Mouse (Mus musculus) hindbrain, embryonic 11.5 days (tissue): ENCODE data around the gene Bmpr2. TPM values are rescaled to one million over a fixed set of nuclear protein-coding genes. Genes with fewer than 3 reads are reported as not detected.

Source experiments
- ATAC-seq: fragments of 200-750 bp; cut with Nextera tagmentation; 2 replicates; pipeline ENCODE4 v1.8.0; 2017; ENCODE audit warnings: mild to moderate bottlenecking, moderate TSS enrichment, moderate library complexity; ENCODE audit not compliant: low FRiP score
- DNase-seq: peaks from one replicate; pipeline ENCODE4 v3.0.0-alpha.2; 2015; ENCODE audit warnings: low spot score
- H3K27ac ChIP-seq: fragments of 300-500 bp; sonication (generic); 2 replicates; pipeline ENCODE4 v1.5.1; 2014; ENCODE audit warnings: mild to moderate bottlenecking, low read depth, low read length
- H3K27me3 ChIP-seq: fragments of 300-500 bp; sonication (generic); 2 replicates; pipeline ENCODE4 v1.6.1; 2014; ENCODE audit warnings: mild to moderate bottlenecking, low read length, moderate library complexity, mixed read lengths; ENCODE audit not compliant: control insufficient read depth, insufficient read depth
- H3K36me3 ChIP-seq: fragments of 300-500 bp; sonication (generic); 2 replicates; pipeline ENCODE4 v1.6.1; 2014; ENCODE audit warnings: mild to moderate bottlenecking, low read length, moderate library complexity, mixed read lengths; ENCODE audit not compliant: control insufficient read depth, insufficient read depth
- H3K4me1 ChIP-seq: fragments of 300-500 bp; sonication (generic); replicated peaks from 2 replicates; pipeline ENCODE4 v1.6.1; 2014; ENCODE audit warnings: low read length, mixed read lengths; ENCODE audit not compliant: control insufficient read depth, insufficient read depth
- H3K4me2 ChIP-seq: fragments of 300-500 bp; sonication (generic); replicated peaks from 2 replicates; pipeline ENCODE4 v1.6.1; 2014; ENCODE audit warnings: mild to moderate bottlenecking, low read depth, low read length
- H3K4me3 ChIP-seq: fragments of 300-500 bp; sonication (generic); 2 replicates; pipeline ENCODE4 v1.5.1; 2014; ENCODE audit warnings: low read depth, low read length
- H3K9ac ChIP-seq: fragments of 300-500 bp; sonication (generic); 2 replicates; pipeline ENCODE4 v1.6.1; 2014; ENCODE audit warnings: low read depth, low read length
- H3K9me3 ChIP-seq: fragments of 300-500 bp; sonication (generic); 2 replicates; pipeline ENCODE4 v1.6.1; 2016; ENCODE audit warnings: low read length; ENCODE audit not compliant: control insufficient read depth
- WGBS: fragments of 180-500 bp; shearing (Covaris S2); extraction: QIAGEN DNeasy Blood & Tissue Kit; methylation state at CpG from one replicate; pipeline ENCODE4 v1.1.7; 2014; 5-methylcytosine and 5-hydroxymethylcytosine counted together
- polyA plus RNA-seq: library from polyadenylated mRNA; unstranded; fragments of >200 nt; fragmentation: Nextera tagmentation; extraction: Ambion mirVana; gene quantifications from 2 replicates; pipeline ENCODE4 v1.2.1, GENCODE M21; 2014

Gene Bmpr2
- polyA plus RNA-seq, 1 experiment from 2014 or later = 17.0 TPM

DNA sequence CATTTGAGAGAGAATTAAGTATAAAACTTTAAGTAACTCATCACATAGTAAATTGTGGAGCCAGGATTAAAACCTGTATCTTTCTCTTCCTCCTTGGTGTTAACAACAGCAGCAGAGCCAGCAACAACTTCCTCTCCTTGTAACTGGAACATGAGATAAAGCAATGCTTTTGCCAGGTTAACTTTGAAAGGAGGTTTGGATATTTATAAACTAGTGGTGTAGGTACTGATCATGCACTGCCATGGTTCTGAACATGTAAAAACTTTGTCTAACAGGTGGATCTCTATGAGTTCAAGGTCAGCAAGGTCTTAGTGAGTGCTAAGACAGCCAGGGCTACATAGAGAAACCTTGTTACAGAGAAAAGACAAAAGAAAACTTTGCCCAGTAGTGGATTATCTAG, 3.4 kb downstream of the Bmpr2 start:
- Histone ChIP-seq H3K27ac (no peak overlapping the region), H3K9me3 (no peaks in the 10 kb centered on the region), H3K4me3 (peak overlapping the region; percentile 30), H3K4me2 (peak overlapping the region; percentile 63), H3K36me3 (no peaks in the 10 kb centered on the region), H3K4me1 (no peaks in the 10 kb centered on the region), H3K27me3 (no peaks in the 10 kb centered on the region), H3K9ac (no peak overlapping the region)
- no peak for DNase-seq
- ATAC-seq = no peak

DNA sequence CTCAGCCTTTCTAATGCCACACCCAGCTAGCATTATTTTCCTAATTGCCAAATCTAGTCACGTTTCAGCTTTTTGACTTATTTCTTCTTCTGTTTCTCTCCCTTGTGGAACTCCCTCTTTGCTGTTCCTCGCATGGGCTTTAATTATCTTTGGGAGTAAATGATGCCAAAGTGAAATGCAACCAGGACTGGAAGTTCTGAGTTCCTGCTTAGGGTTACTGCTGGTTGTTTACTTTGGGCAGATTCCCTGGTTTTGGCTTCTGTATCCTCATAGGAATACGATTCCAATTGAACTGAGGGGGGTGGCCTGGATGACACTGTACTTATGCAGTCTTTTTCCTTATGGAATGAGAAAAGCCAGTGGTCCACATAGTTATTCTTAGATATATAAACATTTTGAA, 8.7 kb downstream of the Bmpr2 start:
- H3K27ac ChIP-seq = no peak overlapping the region
- no peak overlapping the region for H3K4me3 ChIP-seq
- H3K27me3 ChIP-seq = no peaks in the 10 kb centered on the region
- DNase-seq (no peak), ATAC-seq (no peak)
- no peaks in the 10 kb centered on the region for H3K4me1 ChIP-seq
- no peak overlapping the region for H3K4me2 ChIP-seq
- WGBS = 76% methylated on average over 3 of the region's 3 CpGs
- no peaks in the 10 kb centered on the region for H3K36me3 ChIP-seq
- H3K9ac ChIP-seq = no peak overlapping the region
- no peaks in the 10 kb centered on the region for H3K9me3 ChIP-seq

DNA sequence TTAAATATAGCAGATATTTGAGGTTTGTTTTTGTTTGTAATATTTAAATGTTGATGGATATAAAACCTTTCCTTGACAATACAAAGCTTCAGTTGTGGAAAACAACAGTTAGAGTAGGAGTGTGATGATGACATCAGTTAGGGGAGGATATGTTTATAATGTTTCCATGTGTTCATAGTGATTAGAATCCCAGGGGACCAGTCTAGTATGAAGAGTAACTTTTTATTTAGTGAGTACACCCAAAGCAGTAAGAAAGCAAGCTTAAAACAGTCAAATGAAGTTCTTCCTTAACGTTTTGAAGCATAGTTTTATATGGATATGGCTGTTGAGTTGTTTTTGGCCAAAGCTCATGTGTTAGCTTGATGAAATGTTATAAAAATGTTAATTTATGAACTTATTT, 17.9 kb downstream of the Bmpr2 start:
- WGBS = 84% methylated on average over 1 of the region's 1 CpGs

DNA sequence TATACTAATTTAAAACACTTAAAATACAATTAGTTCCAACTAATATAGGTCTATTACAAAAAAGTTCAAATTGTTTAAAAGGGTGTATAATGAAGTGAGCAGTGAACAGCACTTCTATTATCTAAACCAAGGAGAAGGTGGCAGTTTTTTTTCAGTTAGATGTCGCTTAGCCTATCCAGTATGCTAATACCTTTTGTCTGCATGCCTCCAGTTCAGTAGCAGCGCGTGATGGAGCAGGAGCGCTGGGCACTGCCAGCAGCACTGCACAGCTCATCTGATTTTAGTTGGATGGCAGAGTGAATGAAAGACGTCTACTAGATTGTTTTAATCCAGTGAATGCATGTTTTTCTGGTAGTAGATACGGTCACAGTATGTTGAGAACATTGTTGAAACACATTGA, 25.8 kb downstream of the Bmpr2 start:
- H3K4me2 ChIP-seq = no peak overlapping the region
- peak; percentile 26 for DNase-seq
- 47% methylated on average over 6 of the region's 6 CpGs for WGBS
- H3K27ac ChIP-seq = no peak overlapping the region
- H3K9me3 ChIP-seq = no peaks in the 10 kb centered on the region
- no peak for ATAC-seq
- H3K9ac ChIP-seq = no peak overlapping the region
- H3K36me3 ChIP-seq = no peaks in the 10 kb centered on the region
- no peaks in the 10 kb centered on the region for H3K4me1 ChIP-seq
- no peak overlapping the region for H3K4me3 ChIP-seq
- no peaks in the 10 kb centered on the region for H3K27me3 ChIP-seq

More for the DNA sequence above, 17.9 kb downstream of the Bmpr2 start:
- Histone ChIP-seq H3K27ac (no peak overlapping the region), H3K9me3 (no peaks in the 10 kb centered on the region), H3K4me3 (no peak overlapping the region), H3K4me1 (no peaks in the 10 kb centered on the region), H3K36me3 (no peaks in the 10 kb centered on the region), H3K27me3 (no peaks in the 10 kb centered on the region), H3K9ac (no peak overlapping the region), H3K4me2 (no peak overlapping the region)
- DNase-seq = no peak
- no peak for ATAC-seq

DNA sequence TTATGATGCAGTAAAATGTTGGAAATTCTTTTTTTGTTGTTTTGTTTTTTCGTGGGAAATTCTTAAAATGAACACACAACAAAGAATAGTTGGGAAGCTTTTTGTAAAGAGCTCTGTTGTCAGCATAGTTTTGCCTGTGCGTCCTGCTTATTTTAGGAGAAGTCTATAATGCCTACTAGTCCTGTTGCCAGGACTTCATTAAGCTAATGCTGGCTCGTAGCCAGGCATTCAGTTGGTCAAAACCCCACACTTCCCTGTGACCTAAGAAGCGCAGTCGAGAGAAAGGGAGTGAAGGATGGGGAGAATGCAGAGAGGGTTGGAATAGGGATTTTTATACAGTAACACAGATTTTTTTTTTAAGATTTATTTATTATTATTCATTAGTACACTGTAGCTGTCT, 26.5 kb downstream of the Bmpr2 start:
- no peaks in the 10 kb centered on the region for H3K9me3 ChIP-seq
- no peaks in the 10 kb centered on the region for H3K27me3 ChIP-seq
- no peaks in the 10 kb centered on the region for H3K4me1 ChIP-seq
- H3K4me2 ChIP-seq = no peak overlapping the region
- DNase-seq (no peak), ATAC-seq (no peak)
- H3K36me3 ChIP-seq = no peaks in the 10 kb centered on the region
- H3K4me3 ChIP-seq = no peak overlapping the region
- no peak overlapping the region for H3K9ac ChIP-seq
- no peak overlapping the region for H3K27ac ChIP-seq
- WGBS = 84% methylated on average over 5 of the region's 5 CpGs

DNA sequence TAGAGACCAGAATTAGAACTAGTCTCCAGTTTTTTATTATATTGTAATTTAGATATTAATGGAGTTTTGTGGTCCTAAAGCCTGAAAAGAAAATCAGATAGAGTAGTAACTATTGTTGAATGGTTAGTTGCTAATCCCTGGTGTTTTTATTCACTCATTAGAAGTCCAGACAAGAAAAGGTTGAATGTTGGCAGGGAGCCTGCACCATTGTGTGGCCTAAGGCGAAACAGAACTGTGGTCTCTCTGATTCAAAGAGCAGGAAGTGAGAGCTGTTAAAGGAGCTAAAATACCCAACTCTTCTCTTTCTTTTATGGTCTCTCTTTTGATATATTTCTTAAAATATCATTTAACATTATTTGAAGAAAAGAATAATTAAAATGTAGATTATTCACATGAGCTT, 32.1 kb downstream of the Bmpr2 start:
- WGBS = 57% methylated on average over 1 of the region's 1 CpGs
- no peak overlapping the region for H3K9ac ChIP-seq
- ATAC-seq (no peak), DNase-seq (no peak)
- H3K4me3 ChIP-seq = no peak overlapping the region
- H3K27me3 ChIP-seq = no peaks in the 10 kb centered on the region
- H3K4me1 ChIP-seq = no peaks in the 10 kb centered on the region
- no peak overlapping the region for H3K4me2 ChIP-seq
- H3K9me3 ChIP-seq = no peaks in the 10 kb centered on the region
- no peaks in the 10 kb centered on the region for H3K36me3 ChIP-seq
- no peak overlapping the region for H3K27ac ChIP-seq

DNA sequence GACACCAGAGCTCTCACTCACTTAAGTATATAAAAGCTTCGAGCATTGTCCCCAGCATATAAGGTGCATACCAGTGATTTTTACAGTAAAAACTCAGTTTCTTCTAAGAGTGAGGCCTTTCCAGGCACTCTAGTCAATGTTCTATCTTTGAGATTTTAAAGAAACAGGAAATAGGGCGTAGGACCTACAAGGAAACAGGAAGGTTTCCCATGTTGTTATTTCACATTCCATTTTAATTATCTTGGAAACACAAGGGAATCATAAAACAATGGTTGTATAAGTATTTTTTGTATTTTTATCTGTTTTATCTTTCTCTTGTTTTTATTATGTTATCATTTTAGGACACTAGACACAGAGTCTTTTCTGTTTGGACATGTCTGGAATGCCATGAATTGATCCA, 34.7 kb downstream of the Bmpr2 start:
- H3K9ac ChIP-seq = no peak overlapping the region
- H3K27ac ChIP-seq = no peak overlapping the region
- H3K4me2 ChIP-seq = no peak overlapping the region
- no peak overlapping the region for H3K4me3 ChIP-seq
- 94% methylated on average over 2 of the region's 2 CpGs for WGBS
- H3K36me3 ChIP-seq = no peaks in the 10 kb centered on the region
- DNase-seq (no peak), ATAC-seq (no peak)
- H3K9me3 ChIP-seq = no peaks in the 10 kb centered on the region
- no peaks in the 10 kb centered on the region for H3K4me1 ChIP-seq
- no peaks in the 10 kb centered on the region for H3K27me3 ChIP-seq

DNA sequence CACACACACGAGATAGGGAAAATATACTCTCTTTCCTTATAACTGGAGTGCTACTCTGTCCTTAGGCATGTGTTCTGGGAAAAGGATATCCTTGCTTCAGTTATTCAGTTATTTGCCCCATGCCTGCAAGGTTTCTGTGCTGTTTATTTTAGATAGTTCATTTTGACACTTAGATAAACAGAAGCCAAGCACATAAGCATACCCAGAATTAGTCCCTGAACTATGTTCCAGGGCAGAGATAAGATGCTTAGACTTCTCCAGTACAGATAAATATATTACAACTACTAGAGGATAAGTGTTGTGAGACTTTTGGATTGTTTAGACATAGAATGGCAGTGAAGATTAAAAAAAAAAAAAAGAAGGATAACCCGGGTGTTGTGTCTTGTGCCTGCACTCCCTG, 41.2 kb downstream of the Bmpr2 start:
- 73% methylated on average over 2 of the region's 2 CpGs for WGBS
- DNase-seq = no peak
- Histone ChIP-seq H3K4me3 (no peak overlapping the region), H3K9ac (no peak overlapping the region), H3K27me3 (no peaks in the 10 kb centered on the region), H3K4me1 (no peaks in the 10 kb centered on the region), H3K27ac (no peak overlapping the region), H3K9me3 (no peaks in the 10 kb centered on the region), H3K36me3 (no peaks in the 10 kb centered on the region), H3K4me2 (no peak overlapping the region)
- ATAC-seq = no peak

DNA sequence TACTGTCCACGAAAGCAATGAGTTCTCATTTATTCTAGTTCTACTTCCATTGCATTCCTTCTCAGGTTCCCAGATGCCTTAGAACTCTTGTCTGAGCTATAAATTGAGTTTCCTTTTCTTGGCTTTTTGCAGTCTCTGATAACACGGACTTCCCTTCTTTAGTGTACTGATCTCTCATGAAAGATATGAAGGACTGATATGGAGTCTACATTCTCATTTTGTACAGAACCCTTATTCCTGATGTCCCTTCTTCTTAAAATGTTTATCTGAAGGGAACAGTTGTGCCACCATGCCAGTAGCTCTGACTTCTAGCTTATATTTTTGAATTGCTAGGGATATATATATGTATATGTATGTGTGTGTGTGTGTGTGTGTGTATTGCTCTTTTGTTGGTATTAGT, 46.7 kb downstream of the Bmpr2 start:
- H3K4me2 ChIP-seq = no peak overlapping the region
- H3K27ac ChIP-seq = no peak overlapping the region
- no peak overlapping the region for H3K9ac ChIP-seq
- H3K27me3 ChIP-seq = no peaks in the 10 kb centered on the region
- no peak for ATAC-seq
- no peaks in the 10 kb centered on the region for H3K36me3 ChIP-seq
- H3K4me1 ChIP-seq = no peaks in the 10 kb centered on the region
- H3K4me3 ChIP-seq = no peak overlapping the region
- H3K9me3 ChIP-seq = no peaks in the 10 kb centered on the region
- DNase-seq = no peak
- 83% methylated on average over 2 of the region's 2 CpGs for WGBS
